Mouse (Mus musculus): ENCODE results near the gene Maml3. TPM values are rescaled to one million over a fixed set of nuclear protein-coding genes. Genes with fewer than 3 reads are reported as not detected.

Maml3 gene
- polyA plus RNA-seq, 1 experiment from 2014 or later: 9.2 TPM

- H3K27me3 ChIP-seq (replicated peaks): no peaks in the 10 kb centered on the region
- no peak overlapping the region for H3K27ac ChIP-seq
- no peak overlapping the region for H3K4me2 ChIP-seq (replicated peaks)
- peaks cover 24% of the 10 kb centered on the region for H3K4me1 ChIP-seq
- no peaks in the 10 kb centered on the region for H3K36me3 ChIP-seq
- H3K9me3 ChIP-seq: no peaks in the 10 kb centered on the region
- peak; percentile 34; the same call in 1 of the 2 replicates for ATAC-seq (ENCODE audit: low FRiP score, low read depth)
- no peak overlapping the region for H3K4me3 ChIP-seq
- no peak overlapping the region for H3K9ac ChIP-seq
- WGBS: 72% methylated on average over 6 of the region's 6 CpGs
Measured at GRCm38 (mm10) chr3:51817329-51817728, 287.5 kb downstream of the Maml3 start.

GRCm38 (mm10) chr3:51816517-51817285, 288.2 kb downstream of the Maml3 start:
- ATAC-seq (ENCODE audit: low FRiP score, low read depth): no peak
- H3K4me3 ChIP-seq: no peak overlapping the region
- peaks cover 24% of the 10 kb centered on the region for H3K4me1 ChIP-seq
- H3K9me3 ChIP-seq: no peaks in the 10 kb centered on the region
- H3K27me3 ChIP-seq (replicated peaks): no peaks in the 10 kb centered on the region
- H3K9ac ChIP-seq: no peak overlapping the region
- no peak overlapping the region for H3K27ac ChIP-seq
- WGBS: 87% methylated on average over 7 of the region's 7 CpGs
- no peaks in the 10 kb centered on the region for H3K36me3 ChIP-seq
- H3K4me2 ChIP-seq (replicated peaks): no peak overlapping the region

GRCm38 (mm10) chr3:51814073-51814472, 290.8 kb downstream of the Maml3 start:
- H3K4me2 ChIP-seq (replicated peaks): no peak overlapping the region
- 90% methylated on average over 4 of the region's 4 CpGs for WGBS
- ATAC-seq (ENCODE audit: low FRiP score, low read depth): no peak
- peaks cover 41% of the 10 kb centered on the region for H3K4me1 ChIP-seq
- no peak overlapping the region for H3K4me3 ChIP-seq
- H3K27me3 ChIP-seq (replicated peaks): no peaks in the 10 kb centered on the region
- no peaks in the 10 kb centered on the region for H3K36me3 ChIP-seq
- H3K9ac ChIP-seq: no peak overlapping the region
- H3K9me3 ChIP-seq: no peaks in the 10 kb centered on the region
- H3K27ac ChIP-seq: no peak overlapping the region

- Histone ChIP-seq H3K4me2 (replicated peaks) (no peak overlapping the region), H3K4me1 (peaks cover 40% of the 10 kb centered on the region), H3K36me3 (no peaks in the 10 kb centered on the region), H3K9ac (no peak overlapping the region), H3K27ac (no peak overlapping the region), H3K4me3 (no peak overlapping the region), H3K27me3 (replicated peaks) (no peaks in the 10 kb centered on the region), H3K9me3 (no peaks in the 10 kb centered on the region)
- WGBS: 97% methylated on average over 5 of the region's 5 CpGs
- ATAC-seq (ENCODE audit: low FRiP score, low read depth): no peak
Measured at GRCm38 (mm10) chr3:51813186-51813585, 291.7 kb downstream of the Maml3 start.

GRCm38 (mm10) chr3:51810731-51811130, 294.1 kb downstream of the Maml3 start:
- no peak for ATAC-seq (ENCODE audit: low FRiP score, low read depth)
- H3K4me3 ChIP-seq: no peak overlapping the region
- no peak overlapping the region for H3K27ac ChIP-seq
- H3K36me3 ChIP-seq: no peaks in the 10 kb centered on the region
- WGBS: 53% methylated on average over 7 of the region's 7 CpGs
- no peaks in the 10 kb centered on the region for H3K9me3 ChIP-seq
- H3K4me2 ChIP-seq (replicated peaks): no peak overlapping the region
- peaks cover 41% of the 10 kb centered on the region for H3K4me1 ChIP-seq
- H3K9ac ChIP-seq: no peak overlapping the region; the same call in 1 of the 2 replicates
- no peaks in the 10 kb centered on the region for H3K27me3 ChIP-seq (replicated peaks)

GRCm38 (mm10) chr3:51809822-51810221, 295.1 kb downstream of the Maml3 start:
- no peak for ATAC-seq (ENCODE audit: low FRiP score, low read depth)
- no peak overlapping the region for H3K4me2 ChIP-seq (replicated peaks)
- H3K4me1 ChIP-seq: peaks cover 50% of the 10 kb centered on the region
- no peaks in the 10 kb centered on the region for H3K36me3 ChIP-seq
- H3K27me3 ChIP-seq (replicated peaks): no peaks in the 10 kb centered on the region
- H3K27ac ChIP-seq: peak overlapping the region; percentile 39; the same call in 1 of the 2 replicates
- WGBS: 48% methylated on average over 7 of the region's 7 CpGs
- H3K4me3 ChIP-seq: no peak overlapping the region
- H3K9me3 ChIP-seq: no peaks in the 10 kb centered on the region
- peak overlapping the region; percentile 13; the same call in 1 of the 2 replicates for H3K9ac ChIP-seq

- Histone ChIP-seq H3K4me2 (replicated peaks) (no peak overlapping the region), H3K4me3 (no peak overlapping the region), H3K27me3 (replicated peaks) (no peaks in the 10 kb centered on the region), H3K27ac (peak overlapping the region; percentile 32), H3K9ac (no peak overlapping the region), H3K36me3 (no peaks in the 10 kb centered on the region), H3K4me1 (peaks cover 62% of the 10 kb centered on the region), H3K9me3 (no peaks in the 10 kb centered on the region)
- no peak for ATAC-seq (ENCODE audit: low FRiP score, low read depth)
- WGBS: 72% methylated on average over 16 of the region's 16 CpGs
Measured at GRCm38 (mm10) chr3:51807981-51808870, 296.6 kb downstream of the Maml3 start.

- peak overlapping the region; percentile 23; the same call in 1 of the 2 replicates for H3K4me2 ChIP-seq (replicated peaks)
- H3K4me3 ChIP-seq: no peak overlapping the region
- peak; percentile 82 for ATAC-seq (ENCODE audit: low FRiP score, low read depth)
- no peaks in the 10 kb centered on the region for H3K27me3 ChIP-seq (replicated peaks)
- H3K27ac ChIP-seq: peak overlapping the region; percentile 47; the same call in 1 of the 2 replicates
- peaks cover 65% of the 10 kb centered on the region for H3K4me1 ChIP-seq
- WGBS: 9% methylated on average over 13 of the region's 13 CpGs
- H3K9me3 ChIP-seq: no peaks in the 10 kb centered on the region
- H3K36me3 ChIP-seq: no peaks in the 10 kb centered on the region
- no peak overlapping the region for H3K9ac ChIP-seq
Measured at GRCm38 (mm10) chr3:51805488-51806318, 299.2 kb downstream of the Maml3 start.

- peaks cover 53% of the 10 kb centered on the region for H3K4me1 ChIP-seq
- no peak for ATAC-seq (ENCODE audit: low FRiP score, low read depth)
Measured at GRCm38 (mm10) chr3:51803903-51804302, 301.0 kb downstream of the Maml3 start.

GRCm38 (mm10) chr3:51799650-51800049, 305.2 kb downstream of the Maml3 start:
- H3K4me1 ChIP-seq: peaks cover 62% of the 10 kb centered on the region

More at GRCm38 (mm10) chr3:51803903-51804302, 301.0 kb downstream of the Maml3 start:
- H3K9me3 ChIP-seq: no peaks in the 10 kb centered on the region
- no peak overlapping the region for H3K9ac ChIP-seq
- H3K4me3 ChIP-seq: no peak overlapping the region
- no peak overlapping the region for H3K4me2 ChIP-seq (replicated peaks)
- H3K27ac ChIP-seq: no peak overlapping the region
- WGBS: 57% methylated on average over 6 of the region's 6 CpGs
- no peaks in the 10 kb centered on the region for H3K36me3 ChIP-seq
- no peaks in the 10 kb centered on the region for H3K27me3 ChIP-seq (replicated peaks)

GRCm38 (mm10) chr3:51796838-51797237, 308.0 kb downstream of the Maml3 start:
- no peak overlapping the region for H3K4me3 ChIP-seq
- peak overlapping the region; percentile 37; the same call in 1 of the 2 replicates for H3K4me2 ChIP-seq (replicated peaks)
- H3K27me3 ChIP-seq (replicated peaks): no peaks in the 10 kb centered on the region
- ATAC-seq (ENCODE audit: low FRiP score, low read depth): no peak
- no peaks in the 10 kb centered on the region for H3K36me3 ChIP-seq
- no peak overlapping the region for H3K27ac ChIP-seq
- H3K9ac ChIP-seq: no peak overlapping the region
- WGBS: 41% methylated on average over 6 of the region's 6 CpGs
- H3K4me1 ChIP-seq: peaks cover 45% of the 10 kb centered on the region
- H3K9me3 ChIP-seq: no peaks in the 10 kb centered on the region

More at GRCm38 (mm10) chr3:51799650-51800049, 305.2 kb downstream of the Maml3 start:
- Histone ChIP-seq H3K9me3 (no peaks in the 10 kb centered on the region), H3K4me3 (no peak overlapping the region), H3K27ac (no peak overlapping the region), H3K4me2 (replicated peaks) (no peak overlapping the region), H3K36me3 (no peaks in the 10 kb centered on the region), H3K27me3 (replicated peaks) (no peaks in the 10 kb centered on the region), H3K9ac (no peak overlapping the region)
- 81% methylated on average over 9 of the region's 9 CpGs for WGBS
- ATAC-seq (ENCODE audit: low FRiP score, low read depth): no peak

Data from neural tube, embryonic 12.5 days (tissue).